Mouse (Mus musculus): ENCODE measurements around the gene Pfkfb4.

GRCm38 (mm10) chr9:108955241-108955640 lies 36.3 kb upstream of the Pfkfb4 start:
- no peak for TF ChIP-seq CTCF (IDR thresholded peaks at IDR 0.05; ENCODE audit: insufficient read depth, low read length)
- TF ChIP-seq POLR2A (IDR thresholded peaks at IDR 0.05; ENCODE audit: borderline replicate concordance, extremely low read depth, low read depth, low read length), result no peak

All from lung, adult 2 months (tissue).